Mouse (Mus musculus): ENCODE results near the gene Ptcra. TPM values are rescaled to one million over a fixed set of nuclear protein-coding genes. Genes with fewer than 3 reads are reported as not detected.

Ptcra gene
- polyA plus RNA-seq, 1 experiment: 0.23 TPM

- no peaks in the 10 kb centered on the region; the same call in 1 of the 2 replicates for H3K4me1 ChIP-seq (ENCODE audit: control insufficient read depth, insufficient read depth, low read length)
- H3K36me3 ChIP-seq (ENCODE audit: control insufficient read depth, insufficient read depth, low read length): peaks cover 2% of the 10 kb centered on the region; the same call in 1 of the 2 replicates
- peak overlapping the region; percentile 92 for H3K4me3 ChIP-seq (ENCODE audit: control insufficient read depth, low read depth, low read length)
- TF ChIP-seq POLR2A (IDR thresholded peaks at IDR 0.05; ENCODE audit: control insufficient read depth, low read depth, low read length) (no peak), CTCF (IDR thresholded peaks at IDR 0.05; ENCODE audit: control insufficient read depth, insufficient read depth, insufficient replicate concordance, low read depth, low read length) (no peak)
- no peaks in the 10 kb centered on the region for H3K27me3 ChIP-seq (ENCODE audit: control insufficient read depth, insufficient read depth, low read length)
- H3K27ac ChIP-seq (ENCODE audit: control insufficient read depth, insufficient read depth, low read depth, low read length): peak overlapping the region; percentile 75
Observed at GRCm38 (mm10) chr17:46781876-46782275, 18.4 kb upstream of the Ptcra start.

GRCm38 (mm10) chr17:46776087-46776486 is 12.6 kb upstream of the Ptcra start:
- H3K27ac ChIP-seq (ENCODE audit: control insufficient read depth, insufficient read depth, low read depth, low read length): no peak overlapping the region
- H3K4me3 ChIP-seq (ENCODE audit: control insufficient read depth, low read depth, low read length): no peak overlapping the region
- TF ChIP-seq POLR2A (IDR thresholded peaks at IDR 0.05; ENCODE audit: control insufficient read depth, low read depth, low read length): no peak
- no peak for TF ChIP-seq CTCF (IDR thresholded peaks at IDR 0.05; ENCODE audit: control insufficient read depth, insufficient read depth, insufficient replicate concordance, low read depth, low read length)
- H3K27me3 ChIP-seq (ENCODE audit: control insufficient read depth, insufficient read depth, low read length): no peaks in the 10 kb centered on the region
- H3K36me3 ChIP-seq (ENCODE audit: control insufficient read depth, insufficient read depth, low read length): peaks cover 6% of the 10 kb centered on the region; the same call in 1 of the 2 replicates
- H3K4me1 ChIP-seq (ENCODE audit: control insufficient read depth, insufficient read depth, low read length): peaks cover 4% of the 10 kb centered on the region

GRCm38 (mm10) chr17:46775070-46775469 is 11.6 kb upstream of the Ptcra start:
- Histone ChIP-seq H3K4me1 (ENCODE audit: control insufficient read depth, insufficient read depth, low read length) (peaks cover 4% of the 10 kb centered on the region), H3K27me3 (ENCODE audit: control insufficient read depth, insufficient read depth, low read length) (no peaks in the 10 kb centered on the region), H3K27ac (ENCODE audit: control insufficient read depth, insufficient read depth, low read depth, low read length) (no peak overlapping the region), H3K4me3 (ENCODE audit: control insufficient read depth, low read depth, low read length) (no peak overlapping the region), H3K36me3 (ENCODE audit: control insufficient read depth, insufficient read depth, low read length) (peaks cover 6% of the 10 kb centered on the region; the same call in 1 of the 2 replicates)
- TF ChIP-seq POLR2A (IDR thresholded peaks at IDR 0.05; ENCODE audit: control insufficient read depth, low read depth, low read length) (no peak), CTCF (IDR thresholded peaks at IDR 0.05; ENCODE audit: control insufficient read depth, insufficient read depth, insufficient replicate concordance, low read depth, low read length) (no peak)

GRCm38 (mm10) chr17:46774131-46774472 is 10.6 kb upstream of the Ptcra start:
- H3K4me3 ChIP-seq (ENCODE audit: control insufficient read depth, low read depth, low read length): no peak overlapping the region
- H3K36me3 ChIP-seq (ENCODE audit: control insufficient read depth, insufficient read depth, low read length): peaks cover 6% of the 10 kb centered on the region; the same call in 1 of the 2 replicates
- TF ChIP-seq CTCF (IDR thresholded peaks at IDR 0.05; ENCODE audit: control insufficient read depth, insufficient read depth, insufficient replicate concordance, low read depth, low read length): no peak
- H3K27ac ChIP-seq (ENCODE audit: control insufficient read depth, insufficient read depth, low read depth, low read length): no peak overlapping the region
- H3K27me3 ChIP-seq (ENCODE audit: control insufficient read depth, insufficient read depth, low read length): no peaks in the 10 kb centered on the region
- H3K4me1 ChIP-seq (ENCODE audit: control insufficient read depth, insufficient read depth, low read length): peaks cover 4% of the 10 kb centered on the region

GRCm38 (mm10) chr17:46773278-46774130 is 10.0 kb upstream of the Ptcra start:
- Histone ChIP-seq H3K36me3 (ENCODE audit: control insufficient read depth, insufficient read depth, low read length) (peaks cover 6% of the 10 kb centered on the region; the same call in 1 of the 2 replicates), H3K4me3 (ENCODE audit: control insufficient read depth, low read depth, low read length) (peak overlapping the region; percentile 92), H3K27ac (ENCODE audit: control insufficient read depth, insufficient read depth, low read depth, low read length) (peak overlapping the region; percentile 87), H3K27me3 (ENCODE audit: control insufficient read depth, insufficient read depth, low read length) (no peaks in the 10 kb centered on the region), H3K4me1 (ENCODE audit: control insufficient read depth, insufficient read depth, low read length) (peaks cover 4% of the 10 kb centered on the region)
- TF ChIP-seq POLR2A (IDR thresholded peaks at IDR 0.05; ENCODE audit: control insufficient read depth, low read depth, low read length) (no peak), CTCF (IDR thresholded peaks at IDR 0.05; ENCODE audit: control insufficient read depth, insufficient read depth, insufficient replicate concordance, low read depth, low read length) (no peak)

- peak within 1 kb of the TSS; percentile 92 for H3K4me3 ChIP-seq (ENCODE audit: control insufficient read depth, low read depth, low read length)
- H3K27ac ChIP-seq (ENCODE audit: control insufficient read depth, insufficient read depth, low read depth, low read length): peak within 1 kb of the TSS; percentile 87
- peaks cover 4% of the 10 kb centered on the region; the same call in 1 of the 2 replicates for H3K36me3 ChIP-seq (ENCODE audit: control insufficient read depth, insufficient read depth, low read length)
- peaks cover 4% of the 10 kb centered on the region for H3K4me1 ChIP-seq (ENCODE audit: control insufficient read depth, insufficient read depth, low read length)
- no peak for TF ChIP-seq CTCF (IDR thresholded peaks at IDR 0.05; ENCODE audit: control insufficient read depth, insufficient read depth, insufficient replicate concordance, low read depth, low read length)
- TF ChIP-seq POLR2A (IDR thresholded peaks at IDR 0.05; ENCODE audit: control insufficient read depth, low read depth, low read length): peak; percentile 86
- no peaks in the 10 kb centered on the region for H3K27me3 ChIP-seq (ENCODE audit: control insufficient read depth, insufficient read depth, low read length)
Observed at GRCm38 (mm10) chr17:46772404-46773277, 9.1 kb upstream of the Ptcra start, which contains the start of gene 2310039H08Rik. Gene 2310039H08Rik (plus strand): TSS chr17:46772635.

- TF ChIP-seq CTCF (IDR thresholded peaks at IDR 0.05; ENCODE audit: control insufficient read depth, insufficient read depth, insufficient replicate concordance, low read depth, low read length): no peak
- TF ChIP-seq POLR2A (IDR thresholded peaks at IDR 0.05; ENCODE audit: control insufficient read depth, low read depth, low read length): no peak
- Histone ChIP-seq H3K27me3 (ENCODE audit: control insufficient read depth, insufficient read depth, low read length) (no peaks in the 10 kb centered on the region), H3K4me1 (ENCODE audit: control insufficient read depth, insufficient read depth, low read length) (peaks cover 4% of the 10 kb centered on the region), H3K36me3 (ENCODE audit: control insufficient read depth, insufficient read depth, low read length) (peaks cover 4% of the 10 kb centered on the region; the same call in 1 of the 2 replicates), H3K27ac (ENCODE audit: control insufficient read depth, insufficient read depth, low read depth, low read length) (peak overlapping the region; percentile 67), H3K4me3 (ENCODE audit: control insufficient read depth, low read depth, low read length) (peak overlapping the region; percentile 92)
Observed at GRCm38 (mm10) chr17:46772038-46772403, 8.5 kb upstream of the Ptcra start.
